Mouse (Mus musculus) liver, embryonic 13.5 days (tissue): ENCODE measurements at regions not wholly inside any gene's neighbourhood (a gene's known extent, or its start where the extent isn't known, plus 50 kb on each side); places are given as distances from the start of the nearest gene placed in this dataset.

Experiments
- ATAC-seq: fragments of 200-750 bp; cut with Nextera tagmentation; 2 replicates; pipeline ENCODE4 v1.8.0; 2017; ENCODE audit warnings: low read depth, mild to moderate bottlenecking, moderate number of reproducible peaks, moderate library complexity
- DNase-seq: peaks from one replicate; pipeline ENCODE4 v3.0.0; 2022
- H3K27ac ChIP-seq: fragments of 300-500 bp; sonication (generic); 2 replicates; pipeline ENCODE4 v1.5.1; 2015; ENCODE audit warnings: moderate library complexity, mild to moderate bottlenecking, inconsistent platforms
- H3K27me3 ChIP-seq: fragments of 300-500 bp; sonication (generic); 2 replicates; pipeline ENCODE4 v1.6.1; 2015; ENCODE audit warnings: mild to moderate bottlenecking, inconsistent platforms
- H3K36me3 ChIP-seq: fragments of 300-500 bp; sonication (generic); 2 replicates; pipeline ENCODE4 v1.6.1; 2015; ENCODE audit warnings: mild to moderate bottlenecking, inconsistent platforms
- H3K4me1 ChIP-seq: fragments of 300-500 bp; sonication (generic); replicated peaks from 2 replicates; pipeline ENCODE4 v1.6.1; 2015; ENCODE audit warnings: inconsistent platforms
- H3K4me2 ChIP-seq: fragments of 300-500 bp; sonication (generic); 2 replicates; pipeline ENCODE4 v1.6.1; 2015; ENCODE audit warnings: inconsistent platforms, mild to moderate bottlenecking, moderate library complexity
- H3K4me3 ChIP-seq: fragments of 300-500 bp; sonication (generic); replicated peaks from 2 replicates; pipeline ENCODE4 v1.5.1; 2015; ENCODE audit warnings: mild to moderate bottlenecking, inconsistent platforms
- H3K9ac ChIP-seq: fragments of 300-500 bp; sonication (generic); 2 replicates; pipeline ENCODE4 v1.6.1; 2015; ENCODE audit warnings: mild to moderate bottlenecking, inconsistent platforms
- H3K9me3 ChIP-seq: fragments of 300-500 bp; sonication (generic); replicated peaks from 2 replicates; pipeline ENCODE4 v1.6.1; 2016; ENCODE audit warnings: inconsistent platforms
- WGBS: fragments of 180-500 bp; shearing (Covaris S2); methylation state at CpG from one replicate; pipeline ENCODE4 v1.1.7; 2015; ENCODE audit not compliant: insufficient replicate concordance; 5-methylcytosine and 5-hydroxymethylcytosine counted together

DNA sequence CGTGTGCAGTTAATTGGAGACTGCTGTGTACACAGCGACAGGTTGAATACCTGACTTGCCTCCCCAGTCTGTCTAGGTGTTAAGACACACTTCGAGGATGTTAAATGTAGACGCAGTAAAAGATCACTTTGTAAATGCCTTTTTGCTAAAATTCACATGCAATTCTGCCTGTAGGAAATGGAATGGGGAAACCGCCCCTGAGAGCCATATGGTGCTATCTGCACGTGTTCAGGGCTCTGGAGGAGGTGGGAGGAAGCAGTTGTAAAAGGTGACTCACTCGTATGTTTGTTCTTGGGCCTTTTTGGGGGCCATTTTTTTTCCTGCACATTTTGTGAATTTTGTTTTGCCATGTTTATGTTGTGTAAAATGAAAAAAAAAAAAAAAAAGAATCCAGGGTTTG, 159.6 kb upstream of the Gjb5 start:
- WGBS, result 61% methylated on average over 7 of the region's 7 CpGs
- Histone ChIP-seq H3K4me2 (no peak overlapping the region), H3K27ac (no peak overlapping the region), H3K4me1 (no peaks in the 10 kb centered on the region), H3K36me3 (no peaks in the 10 kb centered on the region), H3K27me3 (no peaks in the 10 kb centered on the region), H3K9me3 (no peaks in the 10 kb centered on the region), H3K9ac (no peak overlapping the region), H3K4me3 (no peak overlapping the region)
- DNase-seq, result no peak
- ATAC-seq, result no peak

DNA sequence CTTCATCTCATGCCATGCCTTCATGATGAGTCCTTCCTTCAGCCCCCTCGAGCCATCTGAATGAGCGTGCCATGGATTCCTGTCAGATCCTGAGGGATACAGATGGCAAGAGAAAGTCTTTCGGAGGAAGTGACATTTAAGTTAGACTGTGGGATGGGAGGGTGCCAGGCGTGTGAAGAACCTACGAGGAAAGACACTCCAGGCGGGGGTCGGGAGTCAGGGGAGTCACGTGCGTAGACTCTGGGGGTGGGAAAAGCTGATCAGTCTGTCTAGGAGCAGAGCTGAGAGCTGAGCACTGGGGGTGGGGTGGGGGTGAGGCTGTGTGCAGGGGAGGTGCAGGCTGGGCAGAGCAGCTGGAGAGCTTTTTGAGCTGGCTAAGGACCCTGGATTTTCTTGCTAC, 152.0 kb upstream of the Gjb5 start:
- Histone ChIP-seq H3K9ac (no peak overlapping the region), H3K27me3 (no peaks in the 10 kb centered on the region), H3K27ac (no peak overlapping the region), H3K36me3 (no peaks in the 10 kb centered on the region), H3K4me3 (no peak overlapping the region), H3K4me2 (no peak overlapping the region), H3K9me3 (no peaks in the 10 kb centered on the region), H3K4me1 (no peaks in the 10 kb centered on the region)
- ATAC-seq (no peak), DNase-seq (no peak)
- 69% methylated on average over 9 of the region's 9 CpGs for WGBS

- no peak for ATAC-seq
- H3K27me3 ChIP-seq, result no peaks in the 10 kb centered on the region
- H3K27ac ChIP-seq, result no peak overlapping the region
- no peak overlapping the region for H3K9ac ChIP-seq
- H3K4me1 ChIP-seq, result no peaks in the 10 kb centered on the region
- no peaks in the 10 kb centered on the region; the same call in 1 of the 2 replicates for H3K9me3 ChIP-seq
- H3K36me3 ChIP-seq, result no peaks in the 10 kb centered on the region
- WGBS, result 75% methylated on average over 6 of the region's 6 CpGs
- no peak for DNase-seq
- no peak overlapping the region for H3K4me3 ChIP-seq
- no peak overlapping the region for H3K4me2 ChIP-seq
Observed at GRCm38 (mm10) chr4:127502621-127503020, 144.6 kb upstream of the Gjb5 start.

- DNase-seq, result no peak
- H3K9me3 ChIP-seq, result no peaks in the 10 kb centered on the region; the same call in 1 of the 2 replicates
- H3K27me3 ChIP-seq, result no peaks in the 10 kb centered on the region
- H3K9ac ChIP-seq, result no peak overlapping the region
- no peak for ATAC-seq
- no peak overlapping the region for H3K27ac ChIP-seq
- no peak overlapping the region for H3K4me3 ChIP-seq
- 67% methylated on average over 7 of the region's 7 CpGs for WGBS
- no peaks in the 10 kb centered on the region for H3K36me3 ChIP-seq
- no peaks in the 10 kb centered on the region for H3K4me1 ChIP-seq
- H3K4me2 ChIP-seq, result no peak overlapping the region
Observed at GRCm38 (mm10) chr4:127501881-127502280, 143.9 kb upstream of the Gjb5 start.

- H3K27me3 ChIP-seq, result no peaks in the 10 kb centered on the region
- H3K27ac ChIP-seq, result no peak overlapping the region
- ATAC-seq, result no peak
- no peak overlapping the region for H3K9ac ChIP-seq
- no peaks in the 10 kb centered on the region for H3K4me1 ChIP-seq
- H3K36me3 ChIP-seq, result no peaks in the 10 kb centered on the region
- H3K4me3 ChIP-seq, result no peak overlapping the region
- H3K4me2 ChIP-seq, result no peak overlapping the region
- 25% methylated on average over 10 of the region's 10 CpGs for whole genome bisulfite sequencing
- no peak for DNase-seq
- no peaks in the 10 kb centered on the region for H3K9me3 ChIP-seq
Observed at GRCm38 (mm10) chr4:127487016-127487780, 129.2 kb upstream of the Gjb5 start.

DNA sequence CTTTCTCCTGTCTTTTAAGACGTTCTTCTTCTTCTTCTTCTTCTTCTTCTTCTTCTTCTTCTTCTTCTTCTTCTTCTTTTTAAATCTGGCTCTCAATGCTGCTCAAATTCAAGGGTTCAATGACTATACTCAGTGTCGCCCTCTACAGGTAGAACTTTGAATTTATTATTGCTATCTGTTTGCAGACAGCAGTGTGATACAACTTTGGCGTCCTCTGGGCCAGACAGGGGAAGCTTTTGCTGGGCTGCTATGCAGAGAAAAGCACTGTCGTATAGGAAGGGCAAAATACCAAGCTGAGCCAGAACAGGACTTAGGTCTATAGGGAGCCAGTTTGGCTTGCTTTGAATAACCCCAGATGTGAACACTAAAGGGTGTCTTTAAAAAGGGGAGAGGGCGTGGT, 127.3 kb upstream of the Gjb5 start:
- H3K4me1 ChIP-seq, result no peaks in the 10 kb centered on the region
- no peak overlapping the region for H3K4me3 ChIP-seq
- H3K9me3 ChIP-seq, result no peaks in the 10 kb centered on the region
- ATAC-seq (no peak), DNase-seq (no peak)
- 52% methylated on average over 5 of the region's 5 CpGs for WGBS
- no peaks in the 10 kb centered on the region for H3K36me3 ChIP-seq
- no peak overlapping the region for H3K27ac ChIP-seq
- no peak overlapping the region for H3K4me2 ChIP-seq
- no peak overlapping the region for H3K9ac ChIP-seq
- no peaks in the 10 kb centered on the region for H3K27me3 ChIP-seq

DNA sequence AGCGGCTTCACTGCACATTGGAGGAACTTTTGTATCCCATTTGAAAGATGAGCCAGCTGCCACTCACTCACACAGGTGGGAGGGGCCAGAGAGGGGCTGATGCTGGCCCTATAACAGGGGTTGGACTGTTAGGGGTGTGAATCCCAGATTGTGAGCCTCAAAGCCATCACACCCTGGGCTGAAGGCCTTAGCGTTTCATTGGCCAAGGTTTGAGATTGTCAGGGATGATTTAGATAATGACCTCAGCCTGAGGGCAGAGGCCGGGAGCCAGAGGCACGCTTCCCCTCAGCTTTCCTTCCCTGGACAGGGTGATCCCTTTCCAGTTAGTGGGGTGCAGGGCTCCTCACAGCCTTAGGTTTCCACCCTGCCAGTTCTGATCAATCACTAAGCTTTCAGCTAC, 124.5 kb upstream of the Gjb5 start:
- H3K4me3 ChIP-seq, result no peak overlapping the region
- DNase-seq (no peak), ATAC-seq (no peak)
- no peaks in the 10 kb centered on the region for H3K9me3 ChIP-seq
- H3K9ac ChIP-seq, result no peak overlapping the region
- H3K27me3 ChIP-seq, result no peaks in the 10 kb centered on the region
- WGBS, result 38% methylated on average over 4 of the region's 4 CpGs
- H3K4me2 ChIP-seq, result no peak overlapping the region
- no peaks in the 10 kb centered on the region for H3K4me1 ChIP-seq
- no peaks in the 10 kb centered on the region for H3K36me3 ChIP-seq
- no peak overlapping the region for H3K27ac ChIP-seq

DNA sequence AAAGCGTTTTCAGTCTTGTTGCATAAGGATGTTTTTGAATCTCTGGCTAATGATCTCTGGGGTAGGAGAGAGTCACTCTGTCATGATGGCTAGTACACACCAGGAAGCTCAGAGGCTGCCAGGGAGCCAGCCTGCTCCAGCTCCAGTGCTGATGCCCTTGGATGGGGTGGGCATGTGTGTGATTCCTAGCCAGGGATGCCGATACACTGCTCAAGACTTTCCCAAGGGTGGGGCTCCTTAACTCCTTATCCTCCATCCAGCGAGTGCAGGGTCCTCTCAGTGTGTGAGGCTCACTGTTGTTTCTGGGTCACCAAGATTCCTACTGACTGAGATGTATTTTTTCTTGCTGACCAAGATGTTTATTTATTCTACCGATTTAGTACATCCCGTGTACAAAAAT, 122.4 kb upstream of the Gjb5 start:
- no peaks in the 10 kb centered on the region for H3K27me3 ChIP-seq
- H3K36me3 ChIP-seq, result no peaks in the 10 kb centered on the region
- H3K9me3 ChIP-seq, result no peaks in the 10 kb centered on the region
- no peak overlapping the region for H3K9ac ChIP-seq
- no peak overlapping the region for H3K4me2 ChIP-seq
- ATAC-seq, result no peak
- no peaks in the 10 kb centered on the region for H3K4me1 ChIP-seq
- no peak overlapping the region for H3K27ac ChIP-seq
- no peak for DNase-seq
- WGBS, result 60% methylated on average over 5 of the region's 5 CpGs
- H3K4me3 ChIP-seq, result no peak overlapping the region

DNA sequence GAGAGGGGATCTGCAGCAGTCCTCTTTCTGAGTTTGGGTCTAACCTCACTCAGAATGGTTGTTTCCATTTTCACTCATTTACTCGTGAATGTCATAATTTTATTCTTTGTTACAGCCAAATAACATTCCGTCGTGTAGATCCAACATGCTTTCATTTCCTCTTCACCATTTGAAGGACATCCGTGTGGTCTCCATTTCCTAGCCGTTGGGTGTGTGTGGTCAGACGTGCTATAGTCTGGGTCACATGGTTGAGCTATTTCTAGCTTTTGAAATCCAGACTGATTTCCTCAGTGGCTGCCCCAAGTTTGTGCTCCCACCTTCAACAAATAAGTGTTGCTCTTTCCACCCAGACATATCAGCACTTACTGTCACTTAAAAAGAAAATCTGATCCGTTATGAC, 111.9 kb upstream of the Gjb5 start:
- Histone ChIP-seq H3K9ac (no peak overlapping the region), H3K36me3 (no peaks in the 10 kb centered on the region), H3K27me3 (no peaks in the 10 kb centered on the region), H3K9me3 (no peaks in the 10 kb centered on the region), H3K27ac (no peak overlapping the region), H3K4me1 (no peaks in the 10 kb centered on the region), H3K4me2 (no peak overlapping the region), H3K4me3 (no peak overlapping the region)
- DNase-seq (no peak), ATAC-seq (no peak)
- WGBS, result 34% methylated on average over 7 of the region's 7 CpGs

- DNase-seq, result no peak
- no peak overlapping the region for H3K4me2 ChIP-seq
- no peak overlapping the region for H3K27ac ChIP-seq
- 0 out of 2 replicates have a peak, but pooled peaks cover 5% of the 10 kb centered on the region for H3K9me3 ChIP-seq
- no peak overlapping the region for H3K4me3 ChIP-seq
- 81% methylated on average over 11 of the region's 11 CpGs for WGBS
- no peak for ATAC-seq
- H3K27me3 ChIP-seq, result no peaks in the 10 kb centered on the region
- H3K36me3 ChIP-seq, result no peaks in the 10 kb centered on the region
- no peaks in the 10 kb centered on the region for H3K4me1 ChIP-seq
- no peak overlapping the region for H3K9ac ChIP-seq
Observed at GRCm38 (mm10) chr4:127454511-127455119, 96.6 kb upstream of the Gjb5 start.

GRCm38 (mm10) chr4:127452081-127452480, 94.1 kb upstream of the Gjb5 start:
- DNase-seq, result no peak
- Histone ChIP-seq H3K4me1 (no peaks in the 10 kb centered on the region), H3K9me3 (0 out of 2 replicates have a peak, but pooled peaks cover 4% of the 10 kb centered on the region), H3K36me3 (no peaks in the 10 kb centered on the region), H3K27me3 (no peaks in the 10 kb centered on the region), H3K27ac (no peak overlapping the region), H3K9ac (no peak overlapping the region), H3K4me3 (no peak overlapping the region), H3K4me2 (no peak overlapping the region)
- no peak for ATAC-seq
- WGBS, result 57% methylated on average over 8 of the region's 8 CpGs

DNA sequence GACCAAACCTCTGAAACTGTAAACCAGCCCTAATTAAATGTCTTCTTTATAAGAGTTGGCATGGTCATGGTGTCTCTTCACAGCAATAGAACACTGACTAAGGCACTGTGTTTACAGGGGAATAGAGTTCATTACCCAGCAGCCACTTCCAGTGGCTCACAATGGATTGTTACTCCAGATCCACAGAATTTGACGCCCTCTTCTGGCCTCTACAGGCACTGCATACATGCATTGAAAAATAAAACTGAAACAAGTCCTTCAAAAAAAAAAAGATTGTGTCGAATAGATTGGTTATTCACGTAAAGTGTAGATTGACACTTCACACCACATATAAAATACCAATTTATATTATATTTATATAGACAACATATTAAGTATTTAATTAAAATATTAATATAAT, 87.3 kb upstream of the Gjb5 start:
- no peaks in the 10 kb centered on the region for H3K36me3 ChIP-seq
- DNase-seq (no peak), ATAC-seq (no peak)
- no peak overlapping the region for H3K4me3 ChIP-seq
- H3K27me3 ChIP-seq, result no peaks in the 10 kb centered on the region
- H3K4me1 ChIP-seq, result no peaks in the 10 kb centered on the region
- WGBS, result 56% methylated on average over 3 of the region's 3 CpGs
- no peak overlapping the region for H3K4me2 ChIP-seq
- no peak overlapping the region for H3K27ac ChIP-seq
- no peaks in the 10 kb centered on the region for H3K9me3 ChIP-seq
- H3K9ac ChIP-seq, result no peak overlapping the region
